Mouse (Mus musculus) thymus, adult 2 months (tissue): Measurements from ENCODE around the gene Trp53. TPM values are rescaled to one million over a fixed set of nuclear protein-coding genes. Genes with fewer than 3 reads are reported as not detected.

ENCODE experiments used
- DNase-seq: peaks from one replicate; pipeline ENCODE4 v3.0.0; 2021
- H3K27ac ChIP-seq: fragments of 200-500 bp; 2 replicates; pipeline ENCODE4 v1.5.1; 2012; ENCODE audit warnings: low read length, control low read depth; ENCODE audit not compliant: control insufficient read depth, insufficient read depth
- H3K27me3 ChIP-seq: fragments of 200-500 bp; 2 replicates; pipeline ENCODE4 v1.6.1; 2012; ENCODE audit warnings: mild to moderate bottlenecking, low read length, moderate library complexity, mixed read lengths; ENCODE audit not compliant: control insufficient read depth, insufficient read depth
- H3K36me3 ChIP-seq: fragments of 200-500 bp; 2 replicates; pipeline ENCODE4 v1.6.1; 2012; ENCODE audit warnings: mild to moderate bottlenecking, low read length, moderate library complexity; ENCODE audit not compliant: control insufficient read depth, insufficient read depth
- H3K4me1 ChIP-seq: fragments of 200-500 bp; replicated peaks from 2 replicates; pipeline ENCODE4 v1.6.1; 2012; ENCODE audit warnings: low read length; ENCODE audit not compliant: control insufficient read depth, insufficient read depth
- H3K4me3 ChIP-seq: fragments of 200-500 bp; 2 replicates; pipeline ENCODE4 v1.5.1; 2012; ENCODE audit warnings: mild to moderate bottlenecking, low read length, control low read depth, moderate library complexity; ENCODE audit not compliant: control insufficient read depth, insufficient read depth
- CTCF ChIP-seq: fragments of 200-500 bp; IDR thresholded peaks from 2 replicates; pipeline ENCODE4 v1.5.1; 2012; ENCODE audit warnings: mild to moderate bottlenecking, control low read depth, low read length, moderate library complexity, borderline replicate concordance; ENCODE audit not compliant: control insufficient read depth, poor library complexity, insufficient read depth; ENCODE audit errors: extremely low read depth
- POLR2A ChIP-seq: fragments of 200-500 bp; IDR thresholded peaks from 2 replicates; pipeline ENCODE4 v1.6.1; 2012; ENCODE audit warnings: mild to moderate bottlenecking, low read length, control low read depth, moderate library complexity; ENCODE audit not compliant: control insufficient read depth, poor library complexity, insufficient read depth; ENCODE audit errors: extremely low read depth
- WGBS: fragments of 180-500 bp; shearing (Covaris S2); methylation state at CpG from one replicate; pipeline ENCODE4 v1.1.7; 2018; 5-methylcytosine and 5-hydroxymethylcytosine counted together
- polyA plus RNA-seq: library from polyadenylated mRNA; depleted of rRNA; stranded (reverse); fragments of >200 nt; gene quantifications from 2 replicates; pipeline ENCODE4 v1.2.3, GENCODE M21; 2012

Gene Trp53
- polyA plus RNA-seq, 1 experiment, result 266 TPM

GRCm38 (mm10) chr11:69584008-69584407, 3.8 kb downstream of the Trp53 start:
- H3K4me3 ChIP-seq, result no peak overlapping the region
- peaks cover 2% of the 10 kb centered on the region for H3K4me1 ChIP-seq
- peaks cover 26% of the 10 kb centered on the region for H3K36me3 ChIP-seq
- no peak for DNase-seq
- TF ChIP-seq CTCF, result no peak
- TF ChIP-seq POLR2A, result no peak
- H3K27me3 ChIP-seq, result no peaks in the 10 kb centered on the region
- 84% methylated on average over 7 of the region's 7 CpGs for WGBS
- no peak overlapping the region for H3K27ac ChIP-seq

GRCm38 (mm10) chr11:69584937-69585336, 4.8 kb downstream of the Trp53 start:
- no peaks in the 10 kb centered on the region for H3K27me3 ChIP-seq
- H3K36me3 ChIP-seq, result peaks cover 35% of the 10 kb centered on the region
- no peak overlapping the region for H3K4me3 ChIP-seq
- no peak overlapping the region for H3K27ac ChIP-seq
- WGBS, result 97% methylated on average over 13 of the region's 13 CpGs
- no peak for DNase-seq
- no peak for TF ChIP-seq CTCF
- no peak for TF ChIP-seq POLR2A
- peaks cover 2% of the 10 kb centered on the region for H3K4me1 ChIP-seq

- DNase-seq, result no peak
- peaks cover 2% of the 10 kb centered on the region for H3K4me1 ChIP-seq
- H3K27me3 ChIP-seq, result no peaks in the 10 kb centered on the region
- TF ChIP-seq POLR2A (no peak), CTCF (no peak)
- H3K36me3 ChIP-seq, result peaks cover 44% of the 10 kb centered on the region
- H3K4me3 ChIP-seq, result no peak overlapping the region
- WGBS, result 77% methylated on average over 7 of the region's 7 CpGs
- no peak overlapping the region for H3K27ac ChIP-seq
These were observed 5.7 kb downstream of the Trp53 start for GRCm38 (mm10) chr11:69585718-69586325.

- TF ChIP-seq POLR2A, result no peak
- no peak for TF ChIP-seq CTCF
- H3K4me3 ChIP-seq, result no peak overlapping the region
- H3K27ac ChIP-seq, result no peak overlapping the region
- no peaks in the 10 kb centered on the region for H3K27me3 ChIP-seq
- H3K36me3 ChIP-seq, result peaks cover 60% of the 10 kb centered on the region
- no peak for DNase-seq
- no peaks in the 10 kb centered on the region; the same call in 1 of the 2 replicates for H3K4me1 ChIP-seq
- 96% methylated on average over 22 of the region's 22 CpGs for WGBS
These were observed 9.2 kb downstream of the Trp53 start for GRCm38 (mm10) chr11:69589207-69589834.

GRCm38 (mm10) chr11:69590622-69591021, 10.5 kb downstream of the Trp53 start:
- H3K27ac ChIP-seq, result no peak overlapping the region
- TF ChIP-seq POLR2A (no peak), CTCF (no peak)
- no peak overlapping the region for H3K4me3 ChIP-seq
- no peak for DNase-seq
- no peaks in the 10 kb centered on the region for H3K27me3 ChIP-seq
- H3K4me1 ChIP-seq, result no peaks in the 10 kb centered on the region
- peaks cover 60% of the 10 kb centered on the region for H3K36me3 ChIP-seq
- WGBS, result 99% methylated on average over 8 of the region's 8 CpGs

GRCm38 (mm10) chr11:69591424-69591823, 11.3 kb downstream of the Trp53 start:
- H3K36me3 ChIP-seq, result peaks cover 60% of the 10 kb centered on the region
- DNase-seq, result no peak

More at GRCm38 (mm10) chr11:69591424-69591823, 11.3 kb downstream of the Trp53 start:
- no peak for TF ChIP-seq CTCF
- TF ChIP-seq POLR2A, result no peak
- Histone ChIP-seq H3K4me3 (no peak overlapping the region), H3K27me3 (no peaks in the 10 kb centered on the region), H3K27ac (no peak overlapping the region), H3K4me1 (no peaks in the 10 kb centered on the region)
- WGBS, result 94% methylated on average over 3 of the region's 3 CpGs
